Mouse (Mus musculus): ENCODE measurements around the gene Ppih. TPM values are rescaled to one million over a fixed set of nuclear protein-coding genes. Genes with fewer than 3 reads are reported as not detected.
A peak's percentile ranks its signal among the peaks of the same experiment; 100 is the strongest.

The Ppih gene
- polyA plus RNA-seq (2016; fragmentation: Nextera tagmentation; extraction: Ambion mirVana): 117 and 118 TPM in 2 replicates

GRCm38 (mm10) chr4:119320131-119320830, at the start of gene Ppih:
Gene Ppih (minus strand): TSS chr4:119320546.
- Histone ChIP-seq H3K4me1 (peaks cover 16% of the 10 kb centered on the region), H3K9ac (peak within 1 kb of the TSS; percentile 68), H3K27ac (peak within 1 kb of the TSS; percentile 85), H3K36me3 (replicated peaks) (peaks cover 32% of the 10 kb centered on the region), H3K9me3 (no peaks in the 10 kb centered on the region), H3K4me2 (peak within 1 kb of the TSS; percentile 98), H3K4me3 (replicated peaks) (peak within 1 kb of the TSS; percentile 73), H3K27me3 (peaks cover 15% of the 10 kb centered on the region)
- ATAC-seq (ENCODE audit: low FRiP score): peak; percentile 98
- under 1% methylated on average over 44 of the region's 44 CpGs for WGBS

DNA sequence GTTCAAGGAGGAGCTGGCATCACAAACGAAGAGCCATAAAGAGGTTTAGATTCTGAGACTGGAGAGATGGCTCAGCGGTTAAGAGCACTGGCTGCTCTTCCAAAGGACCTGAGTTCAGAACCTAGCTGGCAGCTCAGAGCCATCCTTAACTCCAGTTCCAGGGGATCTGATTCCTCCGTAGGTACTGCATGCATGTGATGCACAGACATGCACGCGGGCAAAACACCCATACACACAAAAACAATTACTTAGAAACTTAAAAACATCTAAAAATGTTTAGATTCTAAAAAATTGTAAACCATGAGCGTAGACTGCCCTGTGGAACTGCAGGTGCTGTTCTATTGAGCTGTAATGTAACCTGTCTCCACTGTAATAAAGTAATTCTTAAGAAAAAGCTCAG, 49.1 kb upstream of the Ppih start:
- H3K9me3 ChIP-seq: no peaks in the 10 kb centered on the region
- no peak overlapping the region for H3K27ac ChIP-seq
- no peaks in the 10 kb centered on the region for H3K27me3 ChIP-seq
- H3K36me3 ChIP-seq (replicated peaks): no peaks in the 10 kb centered on the region
- H3K9ac ChIP-seq: no peak overlapping the region
- 85% methylated on average over 6 of the region's 6 CpGs for WGBS
- H3K4me3 ChIP-seq (replicated peaks): no peak overlapping the region
- H3K4me1 ChIP-seq: no peaks in the 10 kb centered on the region
- ATAC-seq (ENCODE audit: low FRiP score): no peak
- no peak overlapping the region for H3K4me2 ChIP-seq

DNA sequence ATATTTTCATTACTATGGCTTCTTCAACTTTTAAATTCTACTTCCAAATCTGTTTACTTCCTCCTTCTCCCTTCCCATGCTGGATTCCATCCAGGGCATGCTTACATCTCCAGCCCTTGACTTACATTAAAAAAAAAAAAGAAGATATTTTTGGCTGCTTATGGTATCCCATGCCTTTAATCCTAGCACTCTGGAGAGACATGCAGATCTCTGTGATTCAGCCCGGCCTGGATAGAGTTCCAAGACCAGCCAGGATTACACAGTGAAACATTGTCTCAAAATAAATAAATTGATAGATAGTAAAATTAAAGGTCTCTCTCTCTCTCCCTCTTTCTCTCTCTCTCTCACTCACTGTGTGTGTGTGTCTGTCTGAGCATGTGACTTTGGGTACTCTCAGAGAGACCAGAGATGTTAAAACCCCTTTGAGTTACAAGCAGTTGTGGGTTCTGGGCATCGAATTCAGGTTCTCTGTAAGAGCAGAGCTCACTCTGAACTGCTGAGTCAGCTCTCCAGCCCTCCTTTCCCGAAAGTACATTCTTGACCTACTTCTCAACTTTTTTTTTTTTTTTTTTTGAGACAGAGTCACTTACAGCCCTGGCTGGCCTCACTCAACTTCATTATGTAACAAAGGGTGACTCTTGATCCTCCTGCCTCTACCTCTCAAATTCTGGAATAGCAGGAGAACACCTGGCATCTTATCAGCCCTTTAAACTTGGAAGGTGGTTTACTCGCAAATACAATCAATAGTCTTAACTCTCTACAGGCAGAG, 46.6 kb upstream of the Ppih start:
- Histone ChIP-seq H3K4me3 (replicated peaks) (no peak overlapping the region), H3K27ac (no peak overlapping the region), H3K27me3 (no peaks in the 10 kb centered on the region), H3K4me1 (no peaks in the 10 kb centered on the region), H3K36me3 (replicated peaks) (no peaks in the 10 kb centered on the region), H3K9ac (no peak overlapping the region), H3K9me3 (no peaks in the 10 kb centered on the region), H3K4me2 (no peak overlapping the region)
- ATAC-seq (ENCODE audit: low FRiP score): no peak
- WGBS: 75% methylated on average over 4 of the region's 4 CpGs

DNA sequence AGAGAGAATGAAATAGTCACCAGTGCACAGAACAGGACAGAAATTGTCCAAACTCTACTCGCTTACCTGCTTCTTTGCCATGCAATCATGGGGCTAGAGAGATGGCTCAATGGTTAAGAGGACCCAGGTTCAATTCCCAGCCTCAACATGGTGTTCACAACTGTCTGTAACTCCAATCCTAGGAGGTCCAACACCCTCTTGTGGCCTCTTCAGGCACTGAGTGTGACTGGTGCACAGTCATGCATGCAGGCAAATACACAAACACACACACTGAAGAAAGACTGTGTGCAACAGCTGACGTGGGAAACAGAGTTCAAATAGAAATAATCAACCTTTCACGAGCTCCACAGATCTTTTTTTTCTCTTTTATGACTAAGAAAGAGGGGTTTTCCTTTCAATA, 41.9 kb upstream of the Ppih start:
- H3K4me2 ChIP-seq: no peak overlapping the region
- H3K27me3 ChIP-seq: 0 out of 2 replicates have a peak, but pooled peaks cover 6% of the 10 kb centered on the region
- peaks cover 6% of the 10 kb centered on the region; the same call in 1 of the 2 replicates for H3K4me1 ChIP-seq
- ATAC-seq (ENCODE audit: low FRiP score): no peak
- H3K36me3 ChIP-seq (replicated peaks): no peaks in the 10 kb centered on the region
- WGBS: 84% methylated on average over 3 of the region's 3 CpGs
- no peak overlapping the region for H3K27ac ChIP-seq
- H3K9ac ChIP-seq: no peak overlapping the region
- no peaks in the 10 kb centered on the region for H3K9me3 ChIP-seq
- H3K4me3 ChIP-seq (replicated peaks): no peak overlapping the region

DNA sequence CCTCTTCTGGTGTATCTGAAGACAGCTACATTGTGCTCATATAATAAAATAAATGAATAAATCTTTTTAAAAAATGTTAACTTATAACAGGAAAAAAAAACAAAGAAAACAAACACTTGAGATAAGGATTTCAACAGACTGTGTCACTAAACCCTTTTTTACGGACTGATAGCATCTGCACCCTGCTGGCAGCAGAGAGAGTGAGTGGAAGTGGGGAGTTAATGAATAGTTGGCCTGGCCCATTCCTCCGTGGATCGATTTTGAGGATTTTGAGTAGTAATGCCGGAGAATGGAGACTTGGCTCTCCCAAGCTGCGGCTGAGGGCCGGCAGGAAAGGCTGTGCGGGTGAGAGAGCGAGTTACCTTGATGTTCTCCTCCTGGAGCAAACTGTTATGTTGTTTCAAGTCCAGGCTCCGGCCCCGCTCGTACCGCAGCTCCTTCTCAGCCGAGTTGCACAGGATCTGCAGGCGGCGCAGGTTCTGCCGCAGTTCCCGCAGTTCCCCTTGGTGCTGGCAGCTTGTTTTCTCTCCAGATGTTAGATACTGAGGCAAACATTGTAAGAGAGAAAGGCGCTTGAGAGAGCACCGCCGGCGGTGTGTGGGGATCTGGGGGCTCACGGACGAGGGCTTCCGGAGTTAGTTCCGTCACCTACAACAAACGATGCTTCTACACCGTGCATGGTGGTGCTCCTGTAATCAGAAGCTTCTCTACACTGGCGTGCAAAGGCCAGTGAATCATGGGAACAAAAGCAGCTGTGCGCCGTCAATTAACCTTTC, 39.0 kb upstream of the Ppih start:
- Histone ChIP-seq H3K27me3 (0 out of 2 replicates have a peak, but pooled peaks cover 6% of the 10 kb centered on the region), H3K9me3 (no peaks in the 10 kb centered on the region), H3K4me1 (peaks cover 6% of the 10 kb centered on the region; the same call in 1 of the 2 replicates), H3K4me2 (peak overlapping the region; percentile 64), H3K4me3 (replicated peaks) (peak overlapping the region; percentile 40), H3K27ac (peak overlapping the region; percentile 61; the same call in 1 of the 2 replicates), H3K36me3 (replicated peaks) (no peaks in the 10 kb centered on the region), H3K9ac (peak overlapping the region; percentile 51)
- ATAC-seq (ENCODE audit: low FRiP score): no peak
- 9% methylated on average over 30 of the region's 30 CpGs for WGBS

- H3K27ac ChIP-seq: no peak overlapping the region
- H3K36me3 ChIP-seq (replicated peaks): peaks cover 4% of the 10 kb centered on the region; the same call in 1 of the 2 replicates
- ATAC-seq (ENCODE audit: low FRiP score): no peak
- 95% methylated on average over 6 of the region's 6 CpGs for WGBS
- H3K9me3 ChIP-seq: no peaks in the 10 kb centered on the region
- H3K27me3 ChIP-seq: no peaks in the 10 kb centered on the region
- H3K4me3 ChIP-seq (replicated peaks): no peak overlapping the region
- H3K4me1 ChIP-seq: no peaks in the 10 kb centered on the region
- no peak overlapping the region for H3K4me2 ChIP-seq
- H3K9ac ChIP-seq: no peak overlapping the region
These were observed 25.2 kb upstream of the Ppih start for GRCm38 (mm10) chr4:119345508-119345907.

DNA sequence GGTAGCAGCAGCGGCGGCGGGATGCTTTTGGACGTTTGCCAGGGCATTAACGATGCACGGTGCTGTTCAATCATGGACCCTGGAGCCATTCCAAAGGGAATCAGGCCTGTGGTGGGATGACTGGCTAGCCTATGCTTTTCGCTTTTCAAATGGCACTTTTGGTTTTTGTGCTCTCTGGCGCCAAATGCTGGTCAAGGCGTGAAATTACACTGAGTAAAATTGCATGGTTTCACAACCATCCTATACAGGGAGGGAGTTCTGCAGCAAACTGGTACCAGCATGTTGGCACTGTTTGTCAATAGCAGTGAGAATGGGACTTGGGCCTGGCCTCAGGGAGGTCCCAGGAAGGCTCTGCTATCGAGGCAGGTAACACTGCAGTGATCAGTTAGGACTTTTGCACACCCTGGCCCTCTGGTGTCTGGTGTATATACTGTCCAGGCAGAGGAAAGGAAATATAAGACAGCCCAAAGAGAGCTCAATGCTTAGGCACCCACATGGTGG, 18.6 kb upstream of the Ppih start:
- 2% methylated on average over 10 of the region's 10 CpGs for WGBS
- no peak overlapping the region for H3K4me3 ChIP-seq (replicated peaks)
- H3K36me3 ChIP-seq (replicated peaks): no peaks in the 10 kb centered on the region
- H3K9me3 ChIP-seq: no peaks in the 10 kb centered on the region
- ATAC-seq (ENCODE audit: low FRiP score): peak; percentile 91
- H3K4me2 ChIP-seq: peak overlapping the region; percentile 36
- no peak overlapping the region for H3K9ac ChIP-seq
- H3K27ac ChIP-seq: peak overlapping the region; percentile 76
- H3K4me1 ChIP-seq: peaks cover 15% of the 10 kb centered on the region
- no peaks in the 10 kb centered on the region for H3K27me3 ChIP-seq

GRCm38 (mm10) chr4:119338422-119338821, 18.1 kb upstream of the Ppih start:
- Histone ChIP-seq H3K4me2 (peak overlapping the region; percentile 36), H3K27ac (peak overlapping the region; percentile 76), H3K9ac (no peak overlapping the region), H3K4me3 (replicated peaks) (no peak overlapping the region), H3K9me3 (no peaks in the 10 kb centered on the region), H3K4me1 (peaks cover 15% of the 10 kb centered on the region), H3K27me3 (no peaks in the 10 kb centered on the region), H3K36me3 (replicated peaks) (no peaks in the 10 kb centered on the region)
- 59% methylated on average over 4 of the region's 4 CpGs for WGBS
- peak; percentile 80; the same call in 1 of the 2 replicates for ATAC-seq (ENCODE audit: low FRiP score)

- ATAC-seq (ENCODE audit: low FRiP score): no peak
- H3K36me3 ChIP-seq (replicated peaks): no peaks in the 10 kb centered on the region
- no peak overlapping the region for H3K27ac ChIP-seq
- peaks cover 8% of the 10 kb centered on the region for H3K4me1 ChIP-seq
- H3K4me2 ChIP-seq: no peak overlapping the region
- H3K9ac ChIP-seq: no peak overlapping the region
- no peak overlapping the region for H3K4me3 ChIP-seq (replicated peaks)
- 85% methylated on average over 6 of the region's 6 CpGs for WGBS
- H3K9me3 ChIP-seq: no peaks in the 10 kb centered on the region
- no peaks in the 10 kb centered on the region for H3K27me3 ChIP-seq
These were observed 13.1 kb upstream of the Ppih start for GRCm38 (mm10) chr4:119333487-119333886.

DNA sequence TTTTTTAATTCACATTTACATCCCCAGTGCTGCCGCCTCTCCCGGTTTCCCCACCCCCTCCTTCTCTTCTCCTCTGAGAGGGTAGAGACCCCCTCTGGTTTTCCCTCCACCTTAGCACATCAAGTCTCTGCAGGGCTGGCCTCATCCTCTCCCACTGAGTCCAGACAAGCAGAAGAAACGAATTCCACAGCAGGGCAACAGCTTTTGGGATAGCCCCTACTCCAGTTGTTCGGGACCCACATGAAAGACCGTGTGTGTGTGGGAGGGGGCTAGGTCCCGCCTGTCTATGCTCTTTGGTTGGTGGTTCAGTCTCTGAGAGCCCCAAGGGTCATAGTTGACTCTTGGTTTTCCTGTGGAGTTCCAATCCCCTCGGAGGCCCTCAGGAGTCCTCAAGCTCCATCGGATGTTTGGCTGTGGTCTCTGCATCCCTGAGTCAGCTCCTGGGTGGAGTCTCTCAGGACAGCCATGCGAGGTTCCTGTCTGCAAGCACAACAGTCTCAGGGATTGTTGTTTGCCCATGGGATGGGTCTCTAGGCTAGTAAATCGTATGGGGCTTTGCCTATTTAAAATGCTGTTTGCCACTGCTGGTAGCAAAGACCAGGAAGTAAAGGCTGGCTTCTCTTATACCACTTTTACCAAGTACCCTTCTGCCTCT, 677 bp upstream of the Ppih start:
- 32% methylated on average over 10 of the region's 10 CpGs for WGBS
- Histone ChIP-seq H3K9ac (peak overlapping the region; percentile 68), H3K4me3 (replicated peaks) (peak overlapping the region; percentile 73), H3K4me1 (peaks cover 16% of the 10 kb centered on the region), H3K4me2 (peak overlapping the region; percentile 98), H3K9me3 (no peaks in the 10 kb centered on the region), H3K36me3 (replicated peaks) (peaks cover 24% of the 10 kb centered on the region), H3K27ac (peak overlapping the region; percentile 85), H3K27me3 (peaks cover 15% of the 10 kb centered on the region)
- peak; percentile 60 for ATAC-seq (ENCODE audit: low FRiP score)

- H3K27ac ChIP-seq: no peak overlapping the region
- H3K4me3 ChIP-seq (replicated peaks): no peak overlapping the region
- no peak overlapping the region for H3K9ac ChIP-seq
- 87% methylated on average over 1 of the region's 1 CpGs for WGBS
- H3K27me3 ChIP-seq: no peaks in the 10 kb centered on the region
- peaks cover 81% of the 10 kb centered on the region for H3K36me3 ChIP-seq (replicated peaks)
- H3K9me3 ChIP-seq: no peaks in the 10 kb centered on the region
- H3K4me1 ChIP-seq: no peaks in the 10 kb centered on the region
- no peak overlapping the region for H3K4me2 ChIP-seq
- no peak for ATAC-seq (ENCODE audit: low FRiP score)
These were observed 6.6 kb downstream of the Ppih start for GRCm38 (mm10) chr4:119313756-119314155.
